Mouse (Mus musculus) midbrain, embryonic 16.5 days (tissue): Measurements from ENCODE around the gene BC049352. TPM values are rescaled to one million over a fixed set of nuclear protein-coding genes. Genes with fewer than 3 reads are reported as not detected.

Experiments used
- ATAC-seq: fragments of 200-750 bp; cut with Nextera tagmentation; 2 replicates; pipeline ENCODE4 v1.8.0; 2017; ENCODE audit warnings: moderate TSS enrichment
- H3K27ac ChIP-seq: fragments of 300-500 bp; sonication (generic); 2 replicates; pipeline ENCODE4 v1.5.1; 2014; ENCODE audit warnings: mild to moderate bottlenecking, low read length, mixed read lengths
- H3K27me3 ChIP-seq: fragments of 300-500 bp; sonication (generic); 2 replicates; pipeline ENCODE4 v1.6.1; 2014; ENCODE audit warnings: low read depth, low read length, mixed read lengths; ENCODE audit not compliant: control insufficient read depth, insufficient read depth
- H3K36me3 ChIP-seq: fragments of 300-500 bp; sonication (generic); 2 replicates; pipeline ENCODE4 v1.6.1; 2014; ENCODE audit warnings: mild to moderate bottlenecking, low read length, moderate library complexity, mixed read lengths; ENCODE audit not compliant: control insufficient read depth, insufficient read depth
- H3K4me1 ChIP-seq: fragments of 300-500 bp; sonication (generic); 2 replicates; pipeline ENCODE4 v1.6.1; 2014; ENCODE audit warnings: mild to moderate bottlenecking, low read length, mixed read lengths; ENCODE audit not compliant: control insufficient read depth, insufficient read depth
- H3K4me2 ChIP-seq: fragments of 300-500 bp; sonication (generic); 2 replicates; pipeline ENCODE4 v1.6.1; 2014; ENCODE audit warnings: mild to moderate bottlenecking, low read length, mixed read lengths
- H3K4me3 ChIP-seq: fragments of 300-500 bp; sonication (generic); 2 replicates; pipeline ENCODE4 v1.5.1; 2014; ENCODE audit warnings: low read depth, mild to moderate bottlenecking, low read length, moderate library complexity, mixed read lengths
- H3K9ac ChIP-seq: fragments of 300-500 bp; sonication (generic); 2 replicates; pipeline ENCODE4 v1.6.1; 2014; ENCODE audit warnings: low read depth, low read length, mixed read lengths
- H3K9me3 ChIP-seq: fragments of 300-500 bp; sonication (generic); replicated peaks from 2 replicates; pipeline ENCODE4 v1.6.1; 2014; ENCODE audit warnings: mild to moderate bottlenecking, low read length, mixed read lengths; ENCODE audit not compliant: control insufficient read depth, poor library complexity, severe bottlenecking
- WGBS: fragments of 180-500 bp; shearing (Covaris S2); extraction: QIAGEN DNeasy Blood & Tissue Kit; methylation state at CpG from one replicate; pipeline ENCODE4 v1.1.7; 2014; 5-methylcytosine and 5-hydroxymethylcytosine counted together
- polyA plus RNA-seq: library from polyadenylated mRNA; unstranded; fragments of >200 nt; fragmentation: Nextera tagmentation; extraction: Ambion mirVana; gene quantifications from 2 replicates; pipeline ENCODE4 v1.2.1, GENCODE M21; 2015

BC049352 gene
- polyA plus RNA-seq, 1 experiment from 2014 or later, result 0.18 TPM

DNA sequence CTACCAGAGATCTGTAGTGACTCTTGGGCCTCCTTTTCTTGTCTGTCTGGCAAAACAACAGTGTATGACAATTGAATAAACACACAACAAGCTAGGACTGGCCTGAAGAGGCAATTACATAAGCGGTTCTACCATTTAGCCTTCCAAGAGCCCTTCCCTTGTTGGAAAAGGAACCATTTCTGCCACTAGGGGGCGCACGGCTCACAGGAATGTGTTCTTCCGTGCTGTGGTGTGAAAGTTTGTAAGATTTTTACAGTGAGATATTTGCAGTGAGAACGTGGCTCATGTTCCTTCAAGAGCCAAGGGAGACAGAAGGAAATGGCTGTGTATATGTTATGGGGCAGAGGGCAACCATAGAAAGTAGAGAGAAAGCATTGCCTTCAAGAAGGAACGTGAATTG is 39.8 kb downstream of the BC049352 start:
- ATAC-seq, result no peak; the same call in 1 of the 2 replicates

GRCm38 (mm10) chr9:45229359-45229758 is 47.6 kb downstream of the BC049352 start:
- no peak for ATAC-seq
- H3K4me2 ChIP-seq, result no peak overlapping the region
- H3K27ac ChIP-seq, result no peak overlapping the region
- H3K9me3 ChIP-seq, result no peaks in the 10 kb centered on the region
- H3K4me3 ChIP-seq, result no peak overlapping the region
- no peak overlapping the region for H3K9ac ChIP-seq
- H3K36me3 ChIP-seq, result no peaks in the 10 kb centered on the region
- H3K4me1 ChIP-seq, result no peaks in the 10 kb centered on the region
- no peaks in the 10 kb centered on the region for H3K27me3 ChIP-seq
- WGBS, result 87% methylated on average over 8 of the region's 8 CpGs

More for the DNA sequence above, 39.8 kb downstream of the BC049352 start:
- Histone ChIP-seq H3K27ac (no peak overlapping the region), H3K9ac (no peak overlapping the region), H3K4me1 (no peaks in the 10 kb centered on the region), H3K9me3 (no peaks in the 10 kb centered on the region), H3K4me2 (no peak overlapping the region), H3K4me3 (no peak overlapping the region), H3K36me3 (no peaks in the 10 kb centered on the region), H3K27me3 (no peaks in the 10 kb centered on the region)
- WGBS, result 17% methylated on average over 6 of the region's 6 CpGs

DNA sequence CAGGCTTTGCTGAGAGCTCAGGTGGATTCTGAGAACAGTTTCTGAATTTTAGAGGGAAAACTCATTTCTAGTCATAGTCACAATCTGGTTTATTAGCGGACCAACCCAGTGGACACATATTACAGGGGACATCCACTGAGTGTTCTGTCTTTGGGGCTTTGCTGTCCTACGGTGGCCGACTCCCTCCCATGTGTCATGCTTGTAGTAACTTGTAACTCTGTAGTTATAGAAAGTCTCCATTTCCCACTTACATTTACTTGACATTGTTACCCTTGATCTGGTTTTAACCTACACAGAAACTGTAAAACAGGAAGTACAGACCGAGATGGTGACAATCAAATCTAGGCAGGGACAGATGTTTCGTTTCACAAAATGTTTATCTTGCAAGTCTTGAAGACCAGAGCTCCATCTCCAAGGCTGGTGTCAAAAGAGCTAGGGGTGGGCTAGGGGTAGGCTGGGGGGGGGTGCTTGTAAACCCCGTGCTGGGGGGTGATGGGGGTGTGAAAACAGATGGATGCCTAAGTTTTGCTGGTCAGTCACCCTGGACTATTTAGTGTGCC is 53.9 kb downstream of the BC049352 start:
- Histone ChIP-seq H3K27me3 (no peaks in the 10 kb centered on the region), H3K4me2 (no peak overlapping the region), H3K27ac (no peak overlapping the region), H3K9ac (no peak overlapping the region), H3K4me3 (no peak overlapping the region), H3K9me3 (no peaks in the 10 kb centered on the region), H3K4me1 (no peaks in the 10 kb centered on the region), H3K36me3 (no peaks in the 10 kb centered on the region)
- ATAC-seq, result no peak
- 93% methylated on average over 6 of the region's 6 CpGs for WGBS

GRCm38 (mm10) chr9:45236744-45237143 is 54.9 kb downstream of the BC049352 start:
- WGBS, result 45% methylated on average over 7 of the region's 7 CpGs
- H3K9ac ChIP-seq, result no peak overlapping the region
- H3K4me3 ChIP-seq, result no peak overlapping the region
- ATAC-seq, result no peak
- no peaks in the 10 kb centered on the region for H3K9me3 ChIP-seq
- H3K4me2 ChIP-seq, result no peak overlapping the region
- no peak overlapping the region for H3K27ac ChIP-seq
- no peaks in the 10 kb centered on the region for H3K4me1 ChIP-seq
- H3K36me3 ChIP-seq, result no peaks in the 10 kb centered on the region
- no peaks in the 10 kb centered on the region for H3K27me3 ChIP-seq

- ATAC-seq, result no peak
- no peaks in the 10 kb centered on the region for H3K9me3 ChIP-seq
Observed at GRCm38 (mm10) chr9:45241397-45241796, 59.6 kb downstream of the BC049352 start.

DNA sequence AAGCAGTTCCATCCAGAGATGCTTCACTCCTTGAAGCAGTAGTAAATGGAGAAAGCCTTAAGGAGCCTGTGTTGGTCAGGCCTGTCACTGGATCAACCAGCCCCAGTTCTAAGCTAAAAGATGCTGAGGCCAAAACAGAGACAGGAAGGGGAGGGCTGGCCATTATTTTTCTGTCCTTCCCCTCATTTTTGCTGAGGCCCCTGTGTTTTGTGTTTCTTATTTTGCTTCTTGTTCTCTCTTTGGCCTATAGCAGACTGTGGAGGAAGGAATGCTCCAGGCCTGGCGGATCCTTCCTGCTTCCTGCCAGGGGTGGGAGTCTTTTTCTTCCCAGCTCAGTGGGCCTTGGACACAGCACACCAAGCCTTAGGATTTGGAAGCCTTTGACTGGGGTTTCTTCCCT is 63.6 kb downstream of the BC049352 start:
- H3K27ac ChIP-seq, result no peak overlapping the region

More at GRCm38 (mm10) chr9:45241397-45241796, 59.6 kb downstream of the BC049352 start:
- 80% methylated on average over 5 of the region's 5 CpGs for WGBS
- no peaks in the 10 kb centered on the region for H3K36me3 ChIP-seq
- no peak overlapping the region for H3K4me2 ChIP-seq
- H3K4me1 ChIP-seq, result no peaks in the 10 kb centered on the region
- no peak overlapping the region for H3K4me3 ChIP-seq
- H3K27me3 ChIP-seq, result no peaks in the 10 kb centered on the region
- H3K27ac ChIP-seq, result no peak overlapping the region
- no peak overlapping the region for H3K9ac ChIP-seq

GRCm38 (mm10) chr9:45246060-45246459 is 64.3 kb downstream of the BC049352 start:
- no peak overlapping the region for H3K27ac ChIP-seq
- no peaks in the 10 kb centered on the region for H3K4me1 ChIP-seq
- no peaks in the 10 kb centered on the region for H3K27me3 ChIP-seq
- no peak overlapping the region for H3K4me2 ChIP-seq
- 91% methylated on average over 6 of the region's 6 CpGs for WGBS
- H3K4me3 ChIP-seq, result no peak overlapping the region
- no peaks in the 10 kb centered on the region for H3K36me3 ChIP-seq
- H3K9me3 ChIP-seq, result no peaks in the 10 kb centered on the region
- no peak for ATAC-seq
- H3K9ac ChIP-seq, result no peak overlapping the region

More for the DNA sequence above, 63.6 kb downstream of the BC049352 start:
- H3K4me3 ChIP-seq, result no peak overlapping the region
- WGBS, result 77% methylated on average over 1 of the region's 1 CpGs
- H3K4me1 ChIP-seq, result no peaks in the 10 kb centered on the region
- no peak overlapping the region for H3K4me2 ChIP-seq
- no peak overlapping the region for H3K9ac ChIP-seq
- no peaks in the 10 kb centered on the region for H3K9me3 ChIP-seq
- no peaks in the 10 kb centered on the region for H3K36me3 ChIP-seq
- no peaks in the 10 kb centered on the region for H3K27me3 ChIP-seq
- no peak for ATAC-seq

GRCm38 (mm10) chr9:45247536-45247935 is 65.7 kb downstream of the BC049352 start:
- no peaks in the 10 kb centered on the region for H3K27me3 ChIP-seq
- H3K4me2 ChIP-seq, result no peak overlapping the region
- H3K36me3 ChIP-seq, result no peaks in the 10 kb centered on the region
- H3K27ac ChIP-seq, result no peak overlapping the region
- H3K4me3 ChIP-seq, result no peak overlapping the region
- no peaks in the 10 kb centered on the region for H3K9me3 ChIP-seq
- H3K4me1 ChIP-seq, result no peaks in the 10 kb centered on the region
- 75% methylated on average over 2 of the region's 2 CpGs for WGBS
- H3K9ac ChIP-seq, result no peak overlapping the region
- no peak for ATAC-seq

- Histone ChIP-seq H3K27ac (no peak overlapping the region), H3K4me3 (no peak overlapping the region), H3K4me1 (no peaks in the 10 kb centered on the region), H3K36me3 (no peaks in the 10 kb centered on the region), H3K27me3 (no peaks in the 10 kb centered on the region), H3K9ac (no peak overlapping the region), H3K9me3 (no peaks in the 10 kb centered on the region), H3K4me2 (no peak overlapping the region)
- ATAC-seq, result no peak
- WGBS, result 90% methylated on average over 7 of the region's 7 CpGs
Observed at GRCm38 (mm10) chr9:45250306-45250705, 68.5 kb downstream of the BC049352 start.
